Mouse (Mus musculus) adrenal gland, postnatal 14 days (tissue): ENCODE measurements at regions not wholly inside any gene's neighbourhood (a gene's known extent, or its start where the extent isn't known, plus 50 kb on each side); places are given as distances from the start of the nearest gene placed in this dataset.

Experiments
- DNase-seq: peaks from one replicate; pipeline ENCODE4 v3.0.0; 2021; ENCODE audit warnings: mixed read lengths

DNA sequence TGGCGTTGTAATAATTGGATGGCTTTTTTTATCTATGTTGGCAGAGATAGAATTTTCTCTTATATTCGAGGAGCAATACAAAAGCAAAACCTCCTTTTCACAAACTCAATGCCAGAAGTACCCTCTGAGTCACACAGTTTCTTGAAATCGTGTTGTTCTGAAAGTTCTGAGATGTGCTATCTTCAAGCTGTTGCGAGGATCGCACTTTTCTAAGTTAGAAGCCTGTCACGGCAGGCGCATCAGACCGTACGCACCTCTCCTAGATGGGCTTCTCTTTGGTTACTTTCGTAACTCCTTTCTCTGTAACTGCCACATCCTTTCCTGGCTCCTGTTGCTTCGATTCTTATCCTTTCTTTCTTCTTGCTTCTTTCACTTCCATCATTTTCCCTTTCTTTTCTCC is 271.2 kb upstream of the Arrdc3 start:
- DNase-seq = no peak

DNA sequence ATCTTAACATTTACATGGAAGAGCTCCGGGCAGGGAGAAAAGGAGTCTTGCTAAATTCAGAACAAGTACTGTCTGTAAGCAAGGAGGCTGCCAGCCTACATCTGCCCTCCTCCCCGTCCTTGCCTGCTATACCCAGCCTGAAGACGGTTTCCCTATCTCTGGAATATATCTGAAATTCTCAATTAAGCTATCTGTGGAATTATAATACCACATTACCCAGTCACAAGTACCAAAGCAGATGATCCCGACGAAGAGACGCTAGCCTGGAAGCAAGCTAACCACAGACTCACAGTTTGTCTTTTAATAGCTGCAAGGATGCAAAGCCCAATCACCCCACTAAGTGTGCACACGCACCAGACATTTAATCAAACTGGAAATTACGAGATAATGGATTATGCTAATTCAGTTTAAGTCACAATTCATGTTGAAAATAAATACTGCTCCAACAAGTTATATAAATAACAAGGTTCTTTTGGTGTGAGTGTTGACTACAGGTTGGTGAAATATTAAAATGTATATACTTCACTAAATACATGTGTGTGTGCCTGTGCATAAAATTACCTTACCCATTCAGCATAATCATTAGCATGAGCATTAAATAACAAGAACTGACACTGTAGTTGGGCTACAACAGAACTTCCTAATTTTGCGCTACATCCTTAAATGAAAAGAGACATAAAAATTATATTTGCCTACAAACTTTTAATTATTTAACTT is 269.9 kb upstream of the Arrdc3 start:
- no peak for DNase-seq

DNA sequence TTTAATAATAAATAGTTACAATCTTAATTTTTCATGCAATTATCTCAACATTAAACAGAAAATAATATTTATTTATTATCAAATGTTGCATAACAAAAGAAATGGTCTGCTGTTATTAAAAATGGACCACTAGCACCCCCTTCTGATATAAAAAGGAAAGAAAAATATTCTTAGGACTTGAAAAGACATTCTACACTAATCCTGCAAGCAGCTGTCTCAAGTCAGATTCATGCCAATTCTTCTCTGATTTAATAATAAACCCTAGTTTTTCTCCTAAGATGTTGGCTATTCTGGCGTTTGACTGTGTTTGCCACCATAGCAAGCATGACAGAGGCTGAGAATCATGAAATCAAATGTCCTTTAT is 269.3 kb upstream of the Arrdc3 start:
- DNase-seq = no peak

DNA sequence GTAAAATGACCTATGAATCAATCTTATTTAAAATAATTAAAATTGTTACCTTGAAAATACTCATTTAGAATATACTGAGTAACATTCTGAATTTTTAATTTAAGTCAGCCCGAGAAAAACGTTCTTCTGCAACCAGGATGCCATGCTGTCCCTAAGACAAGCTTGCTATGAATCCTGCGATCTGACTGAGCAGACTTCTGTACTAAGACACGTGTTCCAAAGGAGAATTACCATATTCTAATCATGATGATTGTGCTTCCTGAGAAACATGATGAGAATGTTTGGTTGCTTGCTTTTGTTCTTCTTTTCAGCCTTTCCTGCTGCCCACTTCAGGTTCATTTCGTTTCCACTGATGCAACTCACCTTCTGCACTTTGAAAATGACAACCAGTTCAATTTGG is 268.2 kb upstream of the Arrdc3 start:
- DNase-seq = no peak

DNA sequence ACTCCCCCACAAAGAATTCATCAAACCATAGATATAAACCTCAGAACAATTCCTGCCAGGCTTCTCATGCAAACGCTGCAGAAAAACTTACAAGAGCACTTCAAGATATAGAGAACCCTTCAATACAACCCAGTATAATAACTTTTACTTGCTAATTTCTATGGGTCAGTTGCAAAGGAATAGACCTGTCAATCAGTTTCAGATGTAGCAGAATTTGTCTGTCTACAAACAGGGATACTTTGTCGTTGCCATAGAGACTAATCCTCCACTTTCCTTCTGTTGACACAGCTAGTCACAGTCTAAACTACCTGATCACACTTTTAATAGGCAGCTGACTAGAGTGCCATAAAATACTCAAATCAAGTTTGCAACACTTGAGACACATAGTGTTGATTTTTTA is 260.2 kb upstream of the Arrdc3 start:
- no peak for DNase-seq

DNA sequence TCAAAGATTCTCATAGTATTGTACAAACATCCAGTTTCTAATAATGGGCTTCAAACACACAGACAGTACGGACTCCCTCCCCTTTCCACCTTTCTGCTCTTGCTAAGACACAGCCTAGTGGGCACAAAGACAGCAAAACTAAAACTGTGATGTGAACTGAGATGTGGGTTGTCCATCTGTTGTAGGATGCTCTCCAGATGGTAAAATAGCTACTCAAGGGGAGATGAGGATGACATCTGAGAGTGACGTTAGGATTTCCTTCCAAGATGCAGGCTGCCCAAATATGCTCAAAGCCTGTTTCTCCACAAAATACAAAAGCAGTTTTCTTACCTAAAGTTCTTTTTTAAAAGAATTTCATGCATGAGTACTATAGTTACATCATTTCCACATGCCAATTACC is 241.8 kb upstream of the Arrdc3 start:
- no peak for DNase-seq

DNA sequence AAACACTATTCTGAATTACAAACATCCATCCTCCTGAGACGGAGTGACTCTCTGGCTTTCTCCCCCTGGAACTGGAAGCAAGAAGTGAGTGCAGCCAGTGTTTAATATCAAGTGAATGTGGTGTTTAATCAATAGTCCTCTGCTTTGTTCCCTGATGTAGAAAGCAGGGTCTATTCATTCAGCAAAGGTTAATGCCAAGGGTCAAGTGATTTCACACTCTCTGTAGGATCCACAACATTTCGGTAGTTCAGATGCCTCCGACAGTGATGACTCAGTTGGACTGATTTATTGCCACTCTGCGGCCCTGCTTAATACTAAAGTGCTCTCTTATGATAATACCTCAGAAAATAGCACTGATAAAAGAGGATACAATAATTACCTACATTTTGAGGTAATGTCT is 235.6 kb upstream of the Arrdc3 start:
- no peak for DNase-seq

DNA sequence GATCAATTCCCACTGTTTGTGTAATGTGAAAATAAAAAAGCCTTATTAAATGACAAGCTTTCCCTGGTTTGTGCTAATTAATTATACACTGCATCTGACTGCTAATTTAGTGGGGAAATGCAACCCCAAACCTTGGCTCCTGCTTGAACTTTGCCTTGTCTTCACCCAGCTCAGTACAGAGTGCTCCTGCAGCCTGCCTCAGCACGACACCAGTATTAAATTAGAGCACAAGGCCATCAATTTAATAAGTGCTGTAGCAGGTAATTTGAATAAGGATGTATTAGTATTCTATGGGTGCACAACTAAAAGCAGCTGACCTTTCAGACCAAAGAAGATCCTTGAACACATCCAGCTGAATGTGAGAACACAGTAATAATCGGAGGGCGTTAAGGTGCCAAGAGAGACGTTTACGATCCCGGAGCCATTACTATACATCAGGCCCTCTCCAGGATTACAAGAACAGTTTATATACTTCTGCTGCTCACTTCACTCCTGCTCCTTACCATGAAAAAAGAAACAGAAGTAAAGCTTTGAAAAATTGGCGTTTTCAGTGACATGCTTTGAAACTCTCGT is 230.1 kb upstream of the Arrdc3 start:
- DNase-seq = no peak

DNA sequence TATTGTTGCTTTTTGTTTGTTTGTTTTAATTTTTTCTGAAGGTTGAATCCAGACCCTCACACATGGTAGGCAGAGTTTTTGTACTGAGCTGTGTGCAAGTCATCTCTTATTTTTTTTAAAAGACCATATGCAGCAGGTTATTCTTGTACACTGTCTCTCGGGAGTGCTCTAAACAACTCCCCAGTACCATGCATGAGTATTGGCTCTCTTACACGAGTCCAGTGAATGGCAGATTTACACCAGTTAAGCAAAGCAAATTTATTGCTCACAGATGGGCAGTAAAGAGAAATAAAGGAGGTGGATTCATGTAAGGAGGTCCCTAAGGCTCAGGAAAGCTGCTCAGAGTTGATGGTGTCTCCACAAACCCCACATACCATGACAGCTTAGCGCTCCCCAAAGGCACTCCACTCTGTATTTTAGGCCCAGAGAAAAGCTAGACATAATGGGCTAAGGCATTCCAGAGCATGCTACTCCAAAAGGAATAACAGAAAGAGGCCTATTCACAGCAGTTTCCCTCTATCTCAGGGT is 216.9 kb upstream of the Arrdc3 start:
- DNase-seq = no peak

DNA sequence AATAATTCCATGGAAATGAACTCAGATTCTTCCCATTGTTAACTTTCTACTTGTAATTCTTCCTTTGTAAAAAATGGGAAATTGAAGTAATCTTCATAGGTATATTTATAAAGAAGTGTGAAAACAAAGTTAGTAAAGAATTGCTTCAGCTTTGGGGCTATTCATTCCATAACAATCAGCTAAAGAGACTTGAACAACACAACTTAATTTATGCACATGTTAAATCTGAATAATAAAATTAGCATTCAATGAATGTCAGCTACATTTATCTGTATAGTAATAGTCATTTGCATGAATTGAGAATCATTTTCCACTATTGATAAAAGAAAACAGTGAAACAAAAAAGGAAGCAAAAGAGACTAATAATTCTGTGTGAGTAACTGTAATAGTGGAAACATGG is 193.3 kb upstream of the Arrdc3 start:
- no peak for DNase-seq

DNA sequence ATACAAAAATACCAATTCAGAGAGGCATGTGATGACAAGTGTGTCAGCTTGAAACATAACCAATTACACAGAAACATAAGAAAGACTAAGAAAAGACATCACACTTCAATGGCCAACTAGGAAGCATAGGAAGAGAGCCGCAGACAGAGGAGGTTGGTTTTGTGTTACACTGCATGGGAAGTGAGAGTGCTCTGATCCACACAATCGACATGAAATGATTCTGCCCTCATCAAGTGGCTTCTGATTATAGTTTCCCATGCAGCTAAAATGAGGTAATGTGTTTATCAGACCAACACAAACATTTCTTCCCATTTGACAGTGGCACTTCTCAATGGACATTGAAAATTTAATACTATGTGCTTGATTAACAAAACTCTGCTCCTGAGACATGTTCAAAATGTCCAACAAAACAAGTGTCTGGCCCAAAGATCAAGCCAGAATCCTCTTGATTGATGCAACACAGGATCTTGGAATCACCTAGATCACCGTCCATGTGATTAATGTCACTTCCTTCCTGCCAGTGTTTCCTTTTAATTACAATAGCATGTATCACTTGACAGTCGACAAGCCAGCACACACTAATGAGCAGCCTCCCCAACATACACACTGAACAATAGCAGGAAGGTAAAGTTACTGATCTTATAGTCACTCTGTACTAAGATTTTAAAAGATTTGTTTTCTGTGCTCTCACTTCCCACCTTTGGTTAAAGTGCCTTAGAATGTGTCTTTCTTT is 192.4 kb upstream of the Arrdc3 start:
- no peak for DNase-seq

DNA sequence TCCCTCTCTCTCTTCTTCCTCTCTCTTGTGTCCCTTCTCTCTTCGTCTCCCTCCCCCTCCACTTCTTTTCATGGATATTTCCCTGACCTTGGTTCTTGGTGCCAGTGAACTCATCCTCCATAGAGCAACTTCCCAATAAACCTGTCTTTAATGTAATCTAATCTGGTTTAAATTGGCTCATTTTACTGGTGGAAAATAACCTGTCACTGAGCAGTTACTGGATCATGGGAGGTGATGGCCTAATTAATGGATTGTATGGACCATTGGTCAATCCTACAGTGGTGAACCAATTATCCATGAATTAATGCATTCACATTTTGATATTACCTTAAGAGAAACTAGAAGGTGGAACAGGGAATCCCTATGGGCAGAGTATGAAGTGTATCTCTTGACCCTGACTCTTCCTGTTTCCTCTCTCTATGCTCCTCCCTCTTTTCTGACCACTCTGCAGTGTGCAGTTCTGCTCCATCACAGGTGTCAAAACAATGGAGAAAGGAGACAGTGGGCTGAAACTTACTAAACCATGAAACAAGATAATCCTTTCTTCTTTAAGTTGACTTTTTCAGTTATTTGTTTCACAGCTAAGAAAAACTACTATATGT is 187.5 kb upstream of the Arrdc3 start:
- no peak for DNase-seq

DNA sequence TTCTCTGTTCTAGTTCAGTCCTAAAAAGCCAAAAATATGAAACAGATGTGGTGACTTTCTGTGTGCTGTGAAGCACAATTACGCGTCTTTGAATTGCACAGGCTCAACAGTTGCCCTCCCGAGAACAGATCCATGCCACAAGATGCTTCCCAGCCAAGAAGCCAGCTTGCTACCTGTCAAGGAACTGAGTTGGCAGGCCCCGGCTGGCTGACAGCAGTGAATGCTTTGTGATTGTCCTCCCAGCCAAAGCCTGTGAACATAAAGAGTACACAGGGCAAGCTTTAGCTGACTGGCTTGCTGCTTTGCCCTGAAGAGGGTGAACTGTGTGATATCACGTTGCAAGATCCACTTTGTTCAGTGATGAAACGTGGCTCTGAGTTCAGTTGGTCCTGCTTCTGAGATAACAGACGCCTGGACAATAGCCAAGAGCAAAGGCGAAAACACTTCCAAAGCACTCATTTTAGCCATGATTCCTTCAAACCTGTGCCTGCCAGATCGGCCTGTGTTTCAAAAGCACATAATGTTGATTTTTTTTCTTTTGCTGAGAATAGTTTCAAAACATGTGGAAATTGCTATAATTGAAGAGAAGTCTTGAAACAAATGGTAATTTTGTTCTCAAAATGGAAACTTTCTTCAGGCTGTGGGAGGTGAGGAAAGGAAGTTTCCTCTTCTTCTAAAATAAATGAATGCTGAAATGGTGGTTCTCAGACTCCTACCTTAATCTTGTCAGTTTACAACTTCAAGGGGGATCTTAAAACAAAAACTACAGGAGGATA is 173.5 kb upstream of the Arrdc3 start:
- DNase-seq = no peak

DNA sequence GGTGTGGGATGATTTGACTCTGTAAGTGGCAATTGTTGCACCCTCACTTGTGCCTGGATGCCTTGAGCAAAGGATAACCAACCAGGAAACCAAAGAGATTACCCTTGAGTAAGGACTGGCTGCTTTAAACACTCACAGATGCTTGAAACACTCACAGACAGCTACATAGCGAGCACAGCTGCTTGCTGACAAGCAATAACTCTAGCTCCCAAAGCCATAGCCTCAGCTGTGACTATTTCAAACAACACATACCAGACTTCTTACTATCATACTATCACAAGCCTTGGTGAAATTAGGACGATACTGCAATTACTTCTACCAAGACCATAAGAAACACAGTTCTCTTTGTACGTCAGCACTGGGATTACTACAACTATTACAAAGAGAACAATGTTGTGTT is 163.9 kb upstream of the Arrdc3 start:
- DNase-seq = no peak

DNA sequence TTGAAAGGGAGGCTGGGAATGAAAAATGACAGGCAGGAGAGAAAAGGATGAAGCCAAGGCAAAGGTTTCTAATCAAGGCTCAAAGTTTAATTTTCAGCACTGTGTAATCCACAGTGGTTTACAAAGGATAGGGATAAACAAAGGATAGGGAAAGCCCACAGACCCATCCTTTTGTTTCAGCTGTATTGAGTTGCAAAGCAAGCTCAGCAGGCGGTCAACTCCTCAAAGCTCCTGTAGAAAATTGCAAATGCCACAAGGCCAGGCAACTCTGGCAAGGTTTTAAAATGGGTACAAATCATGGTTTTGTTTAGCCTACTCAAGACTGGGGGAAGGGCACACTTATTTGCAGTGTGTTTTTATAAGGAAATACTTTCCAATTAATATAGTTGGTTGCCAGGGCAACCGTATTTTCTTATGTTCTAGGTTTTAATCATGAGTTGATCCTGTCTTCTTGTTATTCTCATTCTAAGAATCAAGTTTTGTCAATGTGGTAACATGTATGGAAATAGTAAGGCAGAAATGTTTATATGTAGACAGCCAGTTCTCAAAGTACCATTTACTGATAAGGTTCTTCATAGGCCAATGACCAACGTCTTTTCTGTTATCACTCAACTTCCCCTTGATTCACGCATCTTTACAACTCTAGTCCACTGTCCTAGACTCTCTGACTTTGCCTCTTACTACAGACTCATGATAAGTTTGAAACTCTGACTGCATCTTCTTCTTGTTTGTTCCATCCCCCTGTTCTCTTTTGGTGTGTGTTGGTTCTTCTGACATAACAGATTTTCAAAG is 159.8 kb upstream of the Arrdc3 start:
- no peak for DNase-seq

DNA sequence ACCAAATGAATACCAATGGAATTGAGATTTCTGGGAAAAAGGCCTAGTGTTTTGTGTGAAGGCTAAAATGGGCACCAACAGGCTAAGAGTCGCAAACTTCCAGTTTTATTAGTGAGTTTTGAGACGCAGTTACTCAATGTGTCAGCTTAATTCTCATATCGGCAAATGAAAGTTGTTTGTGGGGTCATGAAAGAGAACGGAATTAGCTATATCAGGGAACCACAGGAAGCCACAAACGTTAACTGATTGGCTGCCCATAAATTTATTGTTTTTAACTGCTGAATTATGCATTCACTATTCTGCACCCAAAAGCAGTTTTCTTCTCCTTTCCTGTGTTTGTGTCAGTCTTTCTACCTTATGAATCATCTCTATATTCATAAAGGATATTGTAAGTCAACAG is 154.0 kb upstream of the Arrdc3 start:
- DNase-seq = no peak

DNA sequence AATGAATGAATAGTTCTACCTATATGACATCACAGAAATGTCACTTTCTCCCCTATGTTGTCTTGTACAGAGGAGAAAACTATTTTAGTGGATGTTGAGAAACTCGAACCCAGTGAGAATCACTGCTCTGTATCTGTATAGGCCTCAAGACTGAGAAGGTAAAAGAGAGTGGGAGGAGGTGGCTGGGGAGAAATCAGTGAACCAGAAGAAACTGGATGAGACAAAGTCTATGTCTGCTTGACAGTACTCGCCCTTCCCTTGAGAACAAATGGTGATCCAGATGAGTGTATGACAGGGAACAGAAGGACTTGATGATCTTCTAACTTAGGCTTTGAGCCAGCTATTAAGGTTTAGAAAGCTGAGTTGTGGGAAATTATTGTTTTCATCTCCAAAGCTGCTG is 137.2 kb upstream of the Arrdc3 start:
- DNase-seq = no peak

DNA sequence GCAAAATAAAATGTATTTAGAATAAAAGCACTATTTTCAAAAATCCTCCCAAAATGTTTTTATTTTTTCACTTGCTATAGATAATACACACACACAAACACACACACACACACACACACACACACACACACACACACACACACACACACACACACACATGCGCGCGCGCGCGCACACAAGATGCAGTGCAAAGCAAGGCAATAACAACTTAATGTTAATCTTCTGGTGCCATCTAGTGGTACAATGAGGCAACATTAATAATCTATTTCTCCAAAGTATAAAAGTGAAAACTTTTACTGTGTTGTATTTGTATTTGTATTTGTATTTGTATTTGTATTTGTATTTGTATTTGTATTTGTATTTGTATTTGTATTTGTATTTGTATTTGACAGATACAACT is 136.2 kb upstream of the Arrdc3 start:
- peak; percentile 33 for DNase-seq
